Mouse (Mus musculus) myocyte (in vitro differentiated cells): Measurements from ENCODE around the gene Spatc1l.

Experiments
- CEBPB ChIP-seq: IDR thresholded peaks from 2 replicates; pipeline ENCODE4 v1.6.1; 2011; ENCODE audit warnings: mild to moderate bottlenecking, moderate library complexity; ENCODE audit not compliant: poor library complexity, insufficient read depth, severe bottlenecking
- E2F4 ChIP-seq: IDR thresholded peaks from one replicate; pipeline ENCODE4 v1.6.1; 2011; ENCODE audit warnings: mild to moderate bottlenecking, control low read depth, moderate library complexity; ENCODE audit not compliant: insufficient read depth
- MAX ChIP-seq: IDR thresholded peaks from one replicate; pipeline ENCODE4 v1.6.1; 2011; ENCODE audit warnings: low read depth, mild to moderate bottlenecking, control low read depth
- POLR2A ChIP-seq: IDR thresholded peaks from one replicate; pipeline ENCODE4 v1.6.1; 2011; ENCODE audit warnings: low read depth, mild to moderate bottlenecking, control low read depth, moderate library complexity; ENCODE audit not compliant: insufficient read length
- SRF ChIP-seq: IDR thresholded peaks from one replicate; pipeline ENCODE4 v1.6.1; 2011; ENCODE audit warnings: low read depth; ENCODE audit not compliant: control insufficient read depth, insufficient read length
- TCF3 ChIP-seq: IDR thresholded peaks from one replicate; pipeline ENCODE4 v1.6.1; 2011; ENCODE audit warnings: low read depth, control low read depth; ENCODE audit not compliant: insufficient read length
- USF1 ChIP-seq: IDR thresholded peaks from one replicate; pipeline ENCODE4 v1.6.1; 2011; ENCODE audit warnings: low read depth, mild to moderate bottlenecking, control low read depth, moderate library complexity

DNA sequence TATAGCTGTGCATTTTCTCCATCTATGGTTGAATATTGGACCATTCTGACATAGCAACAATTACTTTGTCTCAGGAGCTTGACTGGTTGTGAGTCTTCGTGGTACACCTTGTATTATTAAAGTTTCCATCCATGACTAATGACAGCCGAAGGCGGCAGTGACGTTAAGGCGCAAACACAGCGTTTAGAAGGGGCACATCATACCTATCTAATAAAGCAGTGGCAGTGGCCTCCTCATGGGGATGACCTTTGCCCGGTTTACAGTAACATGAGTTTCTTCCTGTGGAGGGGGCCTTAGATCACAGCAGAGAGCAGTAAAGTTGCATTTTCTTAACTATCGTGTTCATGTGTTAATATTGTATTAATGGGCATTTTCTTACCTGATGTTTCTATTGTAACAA, 13.9 kb upstream of the Spatc1l start:
- TF ChIP-seq POLR2A (no peak), USF1 (no peak), SRF (no peak), E2F4 (no peak), MAX (no peak), CEBPB (no peak), TCF3 (no peak)
